Mouse (Mus musculus) midbrain, embryonic 15.5 days (tissue): Measurements from ENCODE around the gene Smim10l1. TPM values are rescaled to one million over a fixed set of nuclear protein-coding genes. Genes with fewer than 3 reads are reported as not detected.

ENCODE experiments used
- ATAC-seq: fragments of 200-750 bp; cut with Nextera tagmentation; replicated peaks from 2 replicates; pipeline ENCODE4 v1.8.0; 2017; ENCODE audit warnings: moderate TSS enrichment
- H3K27ac ChIP-seq: fragments of 300-500 bp; sonication (generic); 2 replicates; pipeline ENCODE4 v1.5.1; 2015; ENCODE audit warnings: mild to moderate bottlenecking, inconsistent platforms
- H3K27me3 ChIP-seq: fragments of 300-500 bp; sonication (generic); replicated peaks from 2 replicates; pipeline ENCODE4 v1.6.1; 2015; ENCODE audit warnings: inconsistent platforms
- H3K36me3 ChIP-seq: fragments of 300-500 bp; sonication (generic); replicated peaks from 2 replicates; pipeline ENCODE4 v1.6.1; 2015; ENCODE audit warnings: inconsistent platforms
- H3K4me1 ChIP-seq: fragments of 300-500 bp; sonication (generic); 2 replicates; pipeline ENCODE4 v1.6.1; 2015; ENCODE audit warnings: inconsistent platforms
- H3K4me2 ChIP-seq: fragments of 300-500 bp; sonication (generic); 2 replicates; pipeline ENCODE4 v1.6.1; 2015; ENCODE audit warnings: inconsistent platforms, mild to moderate bottlenecking, moderate library complexity
- H3K4me3 ChIP-seq: fragments of 300-500 bp; sonication (generic); 2 replicates; pipeline ENCODE4 v1.5.1; 2015; ENCODE audit warnings: mild to moderate bottlenecking, inconsistent platforms
- H3K9ac ChIP-seq: fragments of 300-500 bp; sonication (generic); 2 replicates; pipeline ENCODE4 v1.6.1; 2015; ENCODE audit warnings: mild to moderate bottlenecking, inconsistent platforms
- H3K9me3 ChIP-seq: fragments of 300-500 bp; sonication (generic); 2 replicates; pipeline ENCODE4 v1.6.1; 2016; ENCODE audit warnings: inconsistent platforms
- WGBS: fragments of 180-500 bp; shearing (Covaris S2); methylation state at CpG from one replicate; pipeline ENCODE4 v1.1.7; 2015; ENCODE audit warnings: mixed read lengths; 5-methylcytosine and 5-hydroxymethylcytosine counted together
- polyA plus RNA-seq: library from polyadenylated mRNA; unstranded; fragments of >200 nt; fragmentation: Nextera tagmentation; extraction: Ambion mirVana; gene quantifications from 2 replicates; pipeline ENCODE4 v1.2.1, GENCODE M21; 2015

Smim10l1 gene
- polyA plus RNA-seq, result 109 and 123 TPM in 2 replicates

GRCm38 (mm10) chr6:133104609-133104921, at the start of gene Smim10l1:
TSS of gene Smim10l1 (plus strand) at chr6:133104909.
- H3K27ac ChIP-seq, result peak within 1 kb of the TSS; percentile 97
- peak within 1 kb of the TSS; percentile 80 for H3K9ac ChIP-seq
- peak within 1 kb of the TSS; percentile 56 for H3K4me2 ChIP-seq
- no peaks in the 10 kb centered on the region for H3K36me3 ChIP-seq
- H3K4me3 ChIP-seq, result peak within 1 kb of the TSS; percentile 59
- H3K4me1 ChIP-seq, result peaks cover 15% of the 10 kb centered on the region
- ATAC-seq, result no peak
- no peaks in the 10 kb centered on the region for H3K9me3 ChIP-seq
- H3K27me3 ChIP-seq, result no peaks in the 10 kb centered on the region

- no peaks in the 10 kb centered on the region for H3K36me3 ChIP-seq
- no peaks in the 10 kb centered on the region for H3K4me1 ChIP-seq
- no peak within 1 kb of the TSS for H3K4me2 ChIP-seq
- H3K4me3 ChIP-seq, result no peak within 1 kb of the TSS
- no peaks in the 10 kb centered on the region for H3K27me3 ChIP-seq
- no peak for ATAC-seq
- no peak within 1 kb of the TSS for H3K9ac ChIP-seq
- no peak within 1 kb of the TSS for H3K27ac ChIP-seq
- no peaks in the 10 kb centered on the region for H3K9me3 ChIP-seq
Observed at GRCm38 (mm10) chr6:133055716-133056115, 49.0 kb upstream of the Smim10l1 start, which contains the start of gene Tas2r140. TSS of gene Tas2r140 (minus strand) at chr6:133055816.

GRCm38 (mm10) chr6:133092226-133092625, 12.5 kb upstream of the Smim10l1 start:
- Histone ChIP-seq H3K4me2 (no peak overlapping the region), H3K27me3 (no peaks in the 10 kb centered on the region), H3K27ac (no peak overlapping the region), H3K9ac (no peak overlapping the region), H3K36me3 (no peaks in the 10 kb centered on the region), H3K4me1 (no peaks in the 10 kb centered on the region), H3K4me3 (no peak overlapping the region), H3K9me3 (no peaks in the 10 kb centered on the region)
- WGBS, result 77% methylated on average over 8 of the region's 8 CpGs
- ATAC-seq, result no peak

GRCm38 (mm10) chr6:133102430-133102829, 2.3 kb upstream of the Smim10l1 start:
- ATAC-seq, result no peak
- WGBS, result 59% methylated on average over 1 of the region's 1 CpGs
- Histone ChIP-seq H3K9me3 (no peaks in the 10 kb centered on the region), H3K4me1 (peaks cover 13% of the 10 kb centered on the region), H3K9ac (no peak overlapping the region), H3K36me3 (no peaks in the 10 kb centered on the region), H3K27ac (no peak overlapping the region), H3K27me3 (no peaks in the 10 kb centered on the region), H3K4me3 (no peak overlapping the region), H3K4me2 (no peak overlapping the region)

- Histone ChIP-seq H3K4me3 (peak overlapping the region; percentile 59), H3K36me3 (no peaks in the 10 kb centered on the region), H3K9ac (peak overlapping the region; percentile 80), H3K4me1 (peaks cover 15% of the 10 kb centered on the region), H3K27ac (peak overlapping the region; percentile 97), H3K9me3 (no peaks in the 10 kb centered on the region), H3K27me3 (no peaks in the 10 kb centered on the region), H3K4me2 (peak overlapping the region; percentile 56)
- WGBS, result 1% methylated on average over 62 of the region's 62 CpGs
- ATAC-seq, result peak; percentile 98
Observed at GRCm38 (mm10) chr6:133104922-133105859, 482 bp downstream of the Smim10l1 start.

Other genes starting within 250 kb of the Smim10l1 start
- not detected in 2 replicates for gene Tas2r116, start 249.5 kb upstream of the Smim10l1 start, polyA plus RNA-seq
- not detected in 2 replicates for gene Tas2r110, start 236.9 kb upstream of the Smim10l1 start, polyA plus RNA-seq
- not detected in 2 replicates for gene Tas2r113, start 211.9 kb upstream of the Smim10l1 start, polyA plus RNA-seq
- gene Tas2r125, start 195.3 kb upstream of the Smim10l1 start, polyA plus RNA-seq, result not detected in 2 replicates
- not detected in 2 replicates for gene Tas2r129, start 153.8 kb upstream of the Smim10l1 start, polyA plus RNA-seq
- not detected in 2 replicates for gene Tas2r131, start 147.0 kb upstream of the Smim10l1 start, polyA plus RNA-seq
- gene Tas2r109, start 123.9 kb upstream of the Smim10l1 start, polyA plus RNA-seq, result not detected in 2 replicates
- not detected in 2 replicates for gene Tas2r103, start 67.8 kb upstream of the Smim10l1 start, polyA plus RNA-seq
- not detected in 2 replicates for gene Tas2r140, start 49.1 kb upstream of the Smim10l1 start, polyA plus RNA-seq
- not detected in 2 replicates for gene 5530400C23Rik, start 187.3 kb downstream of the Smim10l1 start, polyA plus RNA-seq